Mouse (Mus musculus) G1E (cell line): Measurements from ENCODE around the gene Lrba.

Experiments used
- CTCF ChIP-seq: IDR thresholded peaks from 2 replicates; pipeline ENCODE4 v1.5.1; 2012; ENCODE audit warnings: low read depth, low read length, inconsistent platforms, mixed read lengths
- GATA1 ChIP-seq: IDR thresholded peaks from 2 replicates; pipeline ENCODE4 v1.6.1; 2012; ENCODE audit warnings: borderline replicate concordance, low read length, inconsistent platforms, mixed read lengths
- POLR2AphosphoS5 ChIP-seq: IDR thresholded peaks from 2 replicates; pipeline ENCODE4 v1.6.1; 2012; ENCODE audit warnings: low read depth, low read length, inconsistent platforms; ENCODE audit not compliant: insufficient replicate concordance
- TAL1 ChIP-seq: conservative IDR thresholded peaks from 2 replicates; pipeline ENCODE4 v1.6.1; 2012; ENCODE audit warnings: low read depth, low read length, inconsistent platforms, mixed read lengths

DNA sequence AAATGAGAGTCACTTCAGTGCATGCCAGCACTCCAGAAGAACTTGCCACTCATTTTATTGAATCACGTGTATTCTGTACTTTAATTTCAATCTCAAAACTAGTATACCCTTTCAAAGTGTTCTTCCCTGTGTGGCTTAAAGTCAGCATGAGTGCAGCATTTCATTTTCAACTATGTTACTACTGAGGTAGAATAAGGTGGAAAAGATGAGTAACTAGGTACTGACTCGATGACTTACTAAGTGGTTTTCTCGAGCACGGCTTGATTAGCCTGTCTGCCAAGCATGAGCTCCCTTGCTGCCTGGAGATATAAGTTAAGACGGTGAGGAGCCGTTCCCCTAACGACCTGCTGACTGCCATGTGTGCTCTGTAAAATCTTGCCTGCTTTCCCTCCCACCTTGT, 469.1 kb downstream of the Lrba start:
- TF ChIP-seq GATA1 (no peak), CTCF (no peak), POLR2AphosphoS5 (no peak), TAL1 (no peak)
